In genomic region chr10:98962092-98962491, GRCm38 (mm10) we compare ENCODE assay signal across 9 mouse cellular contexts. TPM values are rescaled to one million over a fixed set of nuclear protein-coding genes. Genes with fewer than 3 reads are reported as not detected.
DNase-seq lines count a peak whose midpoint lies in the region; ATAC-seq lines count a peak whose summit lies in the region.
"Had no signal": no experiment of that assay in that cellular context is flagged by ENCODE, and none has a peak within 500 bp of the region (broad histone marks: within the 10 kb centered on the region; RNA-seq: fewer than 3 reads in every experiment).

No protein-coding gene starts in this region.

- ATAC-seq in frontal cortex, adult (ENCODE audit: low TSS enrichment): peak; percentile 68
- ATAC-seq in hindbrain, embryonic 11.5 days (ENCODE audit: low FRiP score): no peak

- WGBS in hindbrain, embryonic 11.5 days: 58% methylated on average over 8 of the region's 8 CpGs

- no peaks in the 10 kb centered on the region for H3K36me3 ChIP-seq in hindbrain, embryonic 11.5 days (ENCODE audit: control insufficient read depth, insufficient read depth, low read length)

- no peaks in the 10 kb centered on the region for H3K4me1 ChIP-seq in hindbrain, embryonic 11.5 days (replicated peaks; ENCODE audit: control insufficient read depth, insufficient read depth, low read length)

- H3K9ac ChIP-seq in hindbrain, embryonic 11.5 days (ENCODE audit: low read depth, low read length): no peak overlapping the region

- H3K27me3 ChIP-seq in hindbrain, embryonic 11.5 days (ENCODE audit: control insufficient read depth, insufficient read depth, low read length): no peaks in the 10 kb centered on the region

- no peak overlapping the region for H3K27ac ChIP-seq in hindbrain, embryonic 11.5 days (ENCODE audit: low read depth, low read length)

- intact Hi-C loops in left cerebral cortex, postnatal 25 days (cut with DNase I): no loop called here

- no peak for DNase-seq in frontal cortex, postnatal 10 days (ENCODE audit: low spot score in 2 of 2)
- peak; percentile 24 for DNase-seq in thymus, postnatal 14 days
- no peak for DNase-seq in thymus, postnatal 25 days
- peak; percentile 59 to 87 for DNase-seq in left cerebral cortex, postnatal 25 days (ENCODE audit: low spot score in 2 of 2)
- peak; percentile 75 for DNase-seq in telencephalon, adult 2 months (ENCODE audit: low read depth, low spot score)
- DNase-seq in cerebellum, adult 9-11 months: no peak
- no peak for DNase-seq in hindbrain, embryonic 11.5 days (ENCODE audit: low spot score)
- DNase-seq: gastrocnemius, postnatal 10 days had no signal

- no peaks in the 10 kb centered on the region for H3K9me3 ChIP-seq in hindbrain, embryonic 11.5 days (ENCODE audit: control insufficient read depth, low read length)

- H3K4me3 ChIP-seq in hindbrain, embryonic 11.5 days (ENCODE audit: low read depth, low read length): no peak overlapping the region

- H3K4me2 ChIP-seq in hindbrain, embryonic 11.5 days (replicated peaks; ENCODE audit: low read depth, low read length): no peak overlapping the region

RNA-seq across cellular contexts. Expression of gene Atp2b1, which starts 47.9 kb away (rescaled TPM):
- 100 to 1,000 TPM; 710 to 765 TPM for total RNA-seq in left cerebral cortex, postnatal 25 days (2021)
- polyA plus RNA-seq in hindbrain, embryonic 11.5 days (2014; fragmentation: Nextera tagmentation; extraction: Ambion mirVana): 112 and 128 TPM in 2 replicates

Comparison
In these comparisons a context has a peak if more than half of its experiments do, and no peak if none do; other contexts are left out.
1. DNase-seq: peak in thymus, postnatal 14 days (single experiment), left cerebral cortex, postnatal 25 days (2 of 2) and telencephalon, adult 2 months (single experiment); none in frontal cortex, postnatal 10 days (0 of 2), thymus, postnatal 25 days (single experiment), cerebellum, adult 9-11 months (single experiment) and hindbrain, embryonic 11.5 days (single experiment).